Mouse (Mus musculus): ENCODE results near the gene Lgi4.

Lgi4 gene

DNA sequence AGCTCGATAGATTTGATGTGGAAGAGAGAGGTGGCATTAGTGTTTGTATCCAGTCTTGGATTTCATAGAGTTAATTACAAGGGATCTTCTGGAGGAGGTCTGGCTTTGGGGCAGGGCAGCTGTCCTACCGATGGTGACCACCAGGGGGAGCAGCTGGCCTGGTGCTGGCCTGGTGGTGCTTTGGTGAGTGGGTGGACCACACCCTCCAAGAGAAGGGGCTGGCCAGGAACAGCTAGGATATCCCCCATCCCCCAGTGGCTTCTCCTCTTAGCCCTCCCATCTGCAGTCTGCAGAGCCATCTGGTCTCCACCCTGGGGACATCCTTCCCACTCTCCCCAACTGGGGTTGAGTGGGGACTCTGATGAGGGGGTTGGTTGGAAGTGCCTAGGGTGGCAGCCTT, at the start of gene Lgi4:
TSS of gene Lgi4 (plus strand) at position 235 of the 400 bp plus-strand sequence.
- peak; percentile 75 to 81 for DNase-seq

DNA sequence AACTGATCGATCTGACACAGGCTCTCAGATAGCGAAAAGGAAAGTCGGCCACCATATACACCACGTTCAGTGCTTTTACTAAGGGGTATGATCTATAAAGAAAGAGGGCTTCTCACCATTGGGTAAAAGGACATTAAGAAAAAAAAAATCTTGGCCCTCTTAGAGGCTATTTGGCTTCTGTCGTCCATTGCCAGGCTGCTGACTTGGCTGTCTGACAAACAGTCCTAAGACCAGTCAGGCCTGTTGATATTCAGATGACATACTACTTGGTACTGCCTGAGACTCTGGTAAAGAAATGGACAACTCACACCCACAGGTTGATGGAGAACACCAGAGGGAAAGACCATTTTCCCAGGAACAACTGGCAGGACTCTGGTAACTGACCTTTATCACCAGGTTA, 46.2 kb upstream of the Lgi4 start:
- DNase-seq, result no peak

DNA sequence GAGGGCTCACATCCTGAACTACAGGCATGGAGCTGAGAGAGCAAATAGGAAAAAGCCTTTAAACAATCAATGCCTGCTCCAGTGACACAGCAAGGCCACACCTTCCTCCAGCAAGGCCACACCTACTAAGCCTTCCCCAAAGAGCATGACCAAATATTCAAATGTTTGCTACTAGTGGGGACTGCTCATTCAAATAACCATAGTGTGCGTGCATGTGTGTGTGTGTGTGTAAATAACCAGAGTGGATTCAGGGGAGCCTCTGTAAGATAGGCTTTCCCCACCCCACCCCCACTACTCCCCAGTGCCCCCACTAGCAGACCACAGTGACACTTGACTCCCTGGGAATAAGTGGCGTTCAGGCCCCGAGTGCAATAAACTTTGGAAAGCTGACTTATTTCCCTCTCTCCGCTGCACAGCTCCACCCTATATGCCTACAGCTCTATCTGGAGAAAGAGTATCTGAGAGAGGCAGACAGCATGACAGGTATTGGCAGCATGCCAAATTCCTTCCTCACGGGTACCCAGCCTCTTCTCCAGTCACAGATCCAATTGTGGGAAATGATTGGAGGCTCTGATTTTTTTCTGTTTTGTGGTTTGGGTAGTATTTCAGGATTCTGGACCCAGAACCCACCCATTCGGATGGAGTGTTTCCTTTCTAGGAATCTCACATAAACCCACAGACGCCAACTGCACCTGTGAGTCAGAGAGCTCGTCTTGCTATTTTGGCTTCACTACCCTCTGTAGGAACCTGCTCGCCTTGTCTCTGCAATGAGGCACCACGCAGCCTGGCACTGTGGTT, 41.8 kb upstream of the Lgi4 start:
- DNase-seq, result peak; percentile 53 to 56

DNA sequence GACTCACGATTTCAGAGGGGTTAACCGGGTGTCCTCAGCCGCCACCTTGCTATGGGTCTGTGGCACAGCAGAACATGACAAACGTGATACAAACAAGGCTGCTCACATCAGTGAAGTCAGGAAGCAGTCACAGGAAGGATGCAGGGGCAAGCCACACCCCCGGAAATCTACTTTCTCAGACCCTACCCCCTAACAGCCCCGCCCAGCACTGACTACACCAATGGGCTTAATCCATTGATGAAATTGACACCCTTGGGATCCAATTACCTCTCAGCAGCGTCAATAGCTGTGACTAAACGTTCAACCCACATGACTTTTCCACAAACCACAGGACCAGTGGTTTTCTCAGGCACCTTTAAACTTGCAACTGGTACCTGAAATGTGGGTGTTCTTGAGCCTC, 30.5 kb upstream of the Lgi4 start:
- DNase-seq, result no peak

DNA sequence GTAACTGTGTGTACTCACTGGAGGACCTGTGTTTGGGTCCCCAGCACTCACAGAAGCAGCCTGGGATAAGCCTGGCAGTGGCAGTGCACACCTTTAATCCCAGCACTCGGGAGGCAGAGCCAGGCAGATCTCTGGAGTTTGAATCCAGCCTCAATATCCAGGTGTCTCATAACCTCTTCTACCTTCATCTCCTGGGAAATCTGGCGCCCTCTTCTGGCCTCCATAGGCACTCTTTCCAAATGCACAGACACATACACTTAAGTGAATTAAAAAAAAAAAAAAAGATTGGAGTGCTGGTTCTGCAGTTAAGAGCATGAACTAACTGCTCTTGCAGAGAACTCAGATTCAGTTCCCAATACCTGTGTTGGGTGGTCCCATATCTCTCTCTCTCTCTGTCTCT, 28.4 kb upstream of the Lgi4 start:
- DNase-seq, result no peak

DNA sequence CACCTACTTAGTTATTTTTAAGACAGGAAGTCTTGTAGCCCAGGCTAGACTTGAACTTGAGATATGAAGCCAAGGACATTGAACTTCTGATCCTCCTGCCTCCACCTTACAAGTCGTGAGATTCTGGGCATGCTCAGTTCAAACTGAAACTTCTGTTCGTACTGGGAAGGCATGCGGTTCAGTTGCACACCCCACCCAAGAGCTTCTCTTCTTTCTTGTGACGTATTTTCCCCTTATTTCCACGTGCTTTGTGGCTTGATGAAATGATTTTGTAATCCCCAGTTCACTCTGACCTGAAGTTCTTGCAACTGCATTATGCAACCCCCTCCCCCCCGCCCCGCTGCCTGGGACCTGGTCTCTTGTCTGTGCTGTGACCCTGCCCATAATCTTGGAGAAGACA, 27.4 kb upstream of the Lgi4 start:
- DNase-seq, result no peak

DNA sequence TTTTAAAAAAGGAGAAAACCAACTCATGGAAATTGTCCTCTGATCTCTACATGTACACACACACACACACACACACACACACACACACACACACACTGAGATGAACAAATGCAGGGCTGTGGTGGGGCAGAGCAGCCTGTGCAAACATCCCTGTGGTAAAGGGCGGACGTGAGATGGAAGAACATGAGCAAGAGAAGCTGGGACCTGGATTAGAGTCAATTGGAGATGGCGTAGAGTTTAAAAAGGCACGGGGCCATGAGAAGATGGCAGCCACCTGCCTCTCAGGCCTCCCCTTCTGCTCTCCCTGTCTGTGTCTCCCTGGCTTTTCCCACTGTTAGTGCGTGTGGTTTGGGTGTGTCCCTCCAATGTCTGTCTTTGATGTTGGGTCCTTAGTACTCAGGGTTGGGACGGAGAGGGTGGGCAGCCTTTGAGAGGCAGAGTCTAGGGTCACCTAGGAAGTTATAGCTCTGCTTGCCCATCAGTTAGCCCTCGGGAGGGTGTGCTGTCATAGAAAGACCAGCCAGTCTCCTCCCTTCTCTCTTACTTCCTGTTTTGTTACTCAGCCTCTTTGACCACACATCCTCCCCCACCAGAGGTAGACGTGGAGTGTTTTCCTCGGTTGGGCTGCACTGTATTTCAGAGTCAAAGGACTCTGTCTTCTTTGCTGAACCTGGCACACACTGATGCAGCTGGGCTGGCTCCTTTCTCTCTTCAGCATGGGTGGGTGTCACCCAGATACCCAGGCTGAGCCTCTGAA, 25.6 kb upstream of the Lgi4 start:
- DNase-seq, result no peak

DNA sequence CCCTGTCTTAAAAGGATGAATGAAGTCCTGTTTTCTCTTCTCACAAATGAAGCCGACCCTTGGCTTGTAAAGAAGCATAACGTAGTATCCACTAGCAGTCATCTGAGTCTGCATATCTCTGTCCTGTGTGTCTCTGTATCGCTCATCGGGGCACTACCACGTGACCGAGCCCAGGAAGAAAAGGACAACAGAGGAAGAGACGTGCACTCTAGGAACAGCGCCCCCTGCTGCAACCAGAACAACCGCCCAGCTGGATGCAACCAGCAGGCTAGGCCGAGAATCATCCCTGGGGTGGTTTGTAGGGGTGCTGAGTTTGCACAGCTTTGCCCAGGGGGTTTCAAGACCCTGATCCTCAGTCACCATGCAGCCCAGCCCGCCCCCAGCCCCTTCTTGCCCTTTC, 24.4 kb upstream of the Lgi4 start:
- DNase-seq, result no peak

DNA sequence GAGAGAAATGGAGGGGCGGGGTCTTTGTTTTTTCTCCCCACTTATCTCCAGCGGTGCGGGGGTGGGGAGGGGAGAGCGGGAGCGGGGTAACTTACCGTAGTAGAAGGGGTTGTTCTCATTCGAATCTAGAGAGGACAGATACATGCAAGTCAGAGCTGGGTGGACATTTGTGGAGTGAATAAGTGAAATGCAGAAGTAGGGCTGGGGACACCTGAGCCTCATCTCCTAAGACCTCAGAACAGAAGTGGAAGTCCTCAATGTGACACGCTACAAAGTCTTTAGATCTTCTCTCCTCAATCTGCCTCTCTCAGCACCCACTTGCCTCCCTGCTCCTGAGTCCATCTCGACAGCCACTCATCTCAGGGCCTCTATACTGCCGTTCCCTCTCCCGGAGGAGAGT, 23.9 kb upstream of the Lgi4 start:
- DNase-seq, result no peak

DNA sequence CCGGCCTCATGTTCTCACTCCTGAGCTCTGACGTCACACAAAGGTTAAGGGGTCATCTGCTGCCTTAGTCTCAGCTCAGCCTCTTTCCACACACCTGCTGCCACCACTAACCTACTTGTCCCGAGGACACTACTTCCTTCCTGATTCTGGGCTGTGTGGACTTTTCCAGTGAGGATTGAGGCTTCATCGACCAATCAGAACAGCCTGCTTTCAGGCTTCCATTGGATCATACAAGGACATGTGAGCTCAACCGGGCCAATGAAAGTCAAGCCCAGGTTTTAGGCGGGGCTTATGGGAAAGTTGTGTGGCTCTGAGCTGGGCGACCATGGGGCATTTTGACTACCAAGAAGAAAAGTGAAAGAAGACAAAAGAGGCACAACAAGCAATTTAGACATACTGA, 22.2 kb upstream of the Lgi4 start:
- no peak for DNase-seq

DNA sequence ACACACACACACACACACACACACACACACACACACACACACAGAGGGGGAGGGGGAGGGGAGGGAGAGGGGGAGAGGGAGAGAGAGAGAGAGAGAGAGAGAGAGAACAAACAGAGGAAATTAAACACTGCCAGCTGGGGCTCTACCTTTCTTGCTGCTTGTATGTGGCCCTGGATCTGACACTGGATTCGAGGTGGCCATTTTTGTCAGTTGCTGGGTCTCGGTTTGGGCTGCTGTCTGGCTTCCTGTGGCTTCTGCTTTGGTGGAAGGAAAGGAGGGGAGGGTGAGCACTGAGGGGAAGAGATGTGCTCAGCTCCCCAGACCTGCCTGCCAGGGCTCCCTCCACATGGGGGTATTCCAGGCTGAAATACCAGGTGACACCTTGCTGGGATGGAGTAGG, 21.5 kb upstream of the Lgi4 start:
- DNase-seq, result no peak

DNA sequence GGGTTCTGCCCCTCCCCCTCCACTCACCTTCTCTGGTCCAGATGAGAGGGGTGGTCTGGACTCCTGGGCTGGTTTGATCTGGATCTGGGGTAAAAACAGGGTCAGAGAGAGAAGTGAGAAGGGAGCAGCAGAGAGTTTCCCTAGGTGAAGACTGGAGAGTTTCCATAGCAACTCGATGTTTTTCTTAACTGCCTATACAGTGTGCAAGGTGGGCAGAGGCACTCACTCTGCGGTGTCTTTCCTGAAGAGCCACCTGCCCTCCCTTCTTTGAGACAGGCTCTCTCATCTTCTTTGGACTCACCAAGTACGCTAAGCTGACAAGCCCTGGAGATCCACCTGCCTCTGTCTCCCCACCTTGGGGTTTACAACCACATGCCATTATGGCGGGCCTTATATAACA, 20.1 kb upstream of the Lgi4 start:
- DNase-seq, result no peak

DNA sequence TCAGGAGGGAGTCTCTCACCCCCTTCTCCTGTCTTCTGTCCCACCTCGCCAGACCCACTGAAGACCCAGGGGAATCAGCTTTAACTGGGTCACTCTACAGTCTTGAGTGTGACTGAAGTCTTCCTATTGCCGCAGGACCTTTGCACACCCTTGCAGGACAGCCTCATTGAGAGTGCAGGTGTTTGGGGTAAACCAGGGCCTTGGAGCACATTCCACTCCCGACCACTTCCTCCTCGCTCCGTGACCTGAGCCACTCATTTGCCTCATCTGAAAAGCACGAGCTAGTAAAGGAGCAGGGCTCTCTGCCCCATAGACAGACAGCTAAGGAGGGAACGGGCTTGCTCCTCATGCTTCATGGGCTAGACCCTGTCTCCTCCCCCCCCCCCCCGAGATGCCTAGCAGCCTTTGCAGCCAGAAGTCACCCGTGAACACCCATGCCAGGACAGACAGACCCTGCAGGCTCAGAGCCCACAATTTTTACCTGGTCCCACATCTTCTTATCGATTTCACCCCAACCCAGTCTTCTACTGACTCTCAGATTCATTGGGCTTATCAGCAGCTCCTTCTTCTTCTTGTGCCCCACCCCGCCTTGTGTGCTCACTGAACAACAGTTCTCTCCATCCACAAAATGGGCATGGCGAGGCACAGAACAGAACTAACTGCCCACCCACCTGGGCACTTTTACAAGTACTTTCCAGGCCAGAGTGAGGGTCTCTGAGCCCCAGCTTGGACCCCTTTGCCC, 18.7 kb upstream of the Lgi4 start:
- no peak for DNase-seq

DNA sequence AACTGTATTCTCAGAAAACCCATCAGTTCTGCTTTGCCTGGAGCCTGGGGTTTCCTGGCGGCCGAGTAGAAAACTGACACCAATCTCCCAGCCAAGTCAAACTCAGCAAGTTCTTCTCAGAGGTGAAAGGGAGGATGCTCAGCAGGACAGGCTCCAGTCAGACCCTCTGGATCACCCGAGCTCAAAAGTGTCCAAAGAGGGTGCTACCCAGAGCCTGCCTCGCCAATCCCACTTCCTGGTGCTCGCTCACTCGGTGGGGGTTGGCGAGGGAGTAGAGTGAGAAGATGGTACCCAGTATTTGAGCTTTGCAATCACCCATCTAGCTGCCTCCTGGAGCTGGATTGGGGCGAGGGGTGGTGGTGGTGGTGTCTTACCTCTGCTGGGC, 18.1 kb upstream of the Lgi4 start:
- DNase-seq, result no peak

DNA sequence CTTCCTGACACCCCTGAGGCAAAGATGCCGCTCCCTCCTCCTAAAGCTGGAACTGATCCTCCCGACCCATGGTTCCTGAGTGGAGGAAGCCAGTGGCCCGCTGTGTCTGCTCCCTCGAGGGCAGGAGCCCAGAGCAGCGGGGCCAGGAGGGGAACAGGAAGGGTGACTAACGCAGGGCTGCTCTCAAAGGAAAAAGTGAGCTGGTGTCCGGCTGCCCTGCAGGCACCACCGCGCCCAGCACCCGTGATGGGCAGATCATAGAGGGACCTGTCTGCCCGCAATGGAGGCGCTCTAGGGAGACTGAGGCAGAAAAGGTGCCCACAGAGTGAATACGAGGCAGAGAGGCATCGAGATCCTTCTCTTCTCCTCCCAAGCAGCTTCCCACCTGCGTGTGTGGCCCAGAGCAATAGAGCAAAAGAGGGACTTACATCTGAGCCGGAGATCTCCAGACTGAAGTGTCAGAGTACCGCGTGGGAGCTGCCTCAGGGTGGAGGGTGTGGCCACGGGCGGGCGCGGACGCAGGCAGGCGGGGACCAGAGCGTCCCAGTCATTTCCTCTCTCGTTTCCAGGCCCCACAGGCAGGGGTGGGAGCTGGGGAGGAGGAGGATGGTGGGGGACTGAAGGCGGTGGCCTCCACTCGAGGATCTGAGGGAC, 17.4 kb upstream of the Lgi4 start:
- peak; percentile 60 to 79 for DNase-seq

DNA sequence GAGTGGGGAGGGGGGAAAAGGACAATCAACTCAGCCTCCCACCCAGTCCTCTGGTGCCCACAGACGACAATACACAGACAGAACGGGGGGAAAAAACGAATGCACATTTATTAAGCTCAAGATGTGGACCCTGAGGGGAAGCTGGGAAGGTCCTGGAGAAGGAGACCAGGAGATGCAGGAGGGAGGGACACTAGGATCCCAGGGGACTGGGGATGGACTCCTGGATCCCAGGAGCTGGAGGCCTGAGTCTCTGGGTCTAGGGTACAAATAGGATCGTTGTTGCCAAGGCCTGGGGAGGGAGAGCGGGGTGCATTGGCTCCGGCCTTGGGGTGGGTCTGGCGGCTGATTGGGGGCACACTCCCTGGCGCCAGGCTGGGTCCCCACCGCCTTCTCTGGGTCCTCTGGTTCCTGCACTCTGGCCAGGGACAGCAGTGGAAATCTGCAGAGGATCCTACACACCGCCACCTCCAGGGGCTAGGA, 16.7 kb upstream of the Lgi4 start, which contains the start of gene Fxyd5:
TSS of gene Fxyd5 (minus strand) at position 51 of the 480 bp plus-strand sequence.
- no peak for DNase-seq

DNA sequence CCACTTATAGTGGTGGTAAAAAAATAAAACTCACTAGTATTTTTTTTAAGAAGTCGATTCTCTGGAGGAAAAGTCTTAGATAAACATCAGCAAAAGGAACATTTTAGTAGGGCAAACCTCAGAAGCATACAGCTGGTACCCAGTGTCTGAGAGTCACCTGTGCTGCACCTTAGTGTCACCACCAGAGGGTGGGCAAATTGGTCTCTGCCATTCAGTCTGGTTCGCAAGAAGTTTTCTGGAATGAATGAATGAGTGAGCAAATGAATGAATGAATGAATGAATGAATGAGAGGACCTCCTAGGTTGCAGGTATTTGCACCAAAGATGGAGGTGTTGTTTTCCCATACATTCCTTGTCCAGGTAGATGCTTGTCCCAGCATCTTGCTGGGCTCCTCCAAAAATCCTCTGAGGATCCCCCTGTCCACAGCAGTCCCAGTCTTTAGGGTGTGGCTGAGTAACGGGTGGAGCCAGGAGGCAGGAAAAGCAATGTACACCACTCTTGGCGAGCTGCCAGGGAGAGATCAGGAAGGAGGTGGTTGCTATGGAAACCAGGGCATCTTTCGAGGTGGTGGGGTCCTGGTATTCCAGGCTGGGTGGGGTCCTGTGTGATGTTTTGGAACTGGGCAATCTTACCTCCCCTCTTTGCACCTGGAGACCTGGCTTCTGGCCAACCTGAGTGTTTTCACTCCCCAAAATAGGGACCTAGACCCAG, 9.9 kb upstream of the Lgi4 start:
- DNase-seq, result peak; percentile 33 to 39

DNA sequence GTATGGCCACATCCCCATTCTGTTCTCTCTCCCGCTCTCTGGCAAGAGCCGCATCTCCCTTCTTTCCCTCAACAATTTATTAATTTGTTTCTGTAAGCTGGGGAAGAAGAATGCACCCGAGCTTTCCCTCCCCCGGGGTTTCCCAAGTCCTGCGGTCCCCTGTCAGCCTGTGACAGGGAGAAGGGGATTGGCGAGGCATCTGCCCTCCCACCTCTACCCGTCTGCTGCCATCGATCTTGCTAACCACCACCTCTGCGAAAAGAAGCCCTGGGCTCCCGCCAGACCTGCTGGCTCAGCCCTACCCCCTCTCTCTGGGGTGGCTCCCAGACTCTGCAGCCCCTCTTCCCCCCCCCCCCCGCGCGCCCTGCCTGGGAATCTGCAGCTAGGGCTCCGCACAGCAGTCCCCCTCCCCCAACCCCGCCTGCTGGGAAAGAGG, 9.3 kb upstream of the Lgi4 start:
- DNase-seq, result peak in 1 of 2 experiments; percentile 31

DNA sequence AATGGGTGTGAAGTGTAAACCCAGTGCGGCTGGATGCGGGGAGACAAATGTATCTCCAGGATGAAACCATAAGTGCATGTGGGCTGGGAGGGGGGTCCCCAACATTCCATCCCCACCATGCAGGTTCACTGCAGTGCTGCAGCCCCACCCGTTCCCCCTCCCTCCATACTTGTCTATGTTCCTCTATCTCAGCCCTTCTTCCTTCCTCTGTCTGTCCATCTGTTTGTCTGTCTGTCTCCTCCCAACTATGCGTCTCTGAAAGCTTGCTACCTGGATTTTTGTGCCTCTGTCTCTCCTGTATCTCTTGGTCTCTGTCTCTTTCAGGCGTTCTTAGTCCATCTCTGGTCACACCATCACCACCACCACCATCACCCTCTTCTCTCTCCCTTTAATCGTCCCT, 8.7 kb upstream of the Lgi4 start:
- DNase-seq, result no peak

DNA sequence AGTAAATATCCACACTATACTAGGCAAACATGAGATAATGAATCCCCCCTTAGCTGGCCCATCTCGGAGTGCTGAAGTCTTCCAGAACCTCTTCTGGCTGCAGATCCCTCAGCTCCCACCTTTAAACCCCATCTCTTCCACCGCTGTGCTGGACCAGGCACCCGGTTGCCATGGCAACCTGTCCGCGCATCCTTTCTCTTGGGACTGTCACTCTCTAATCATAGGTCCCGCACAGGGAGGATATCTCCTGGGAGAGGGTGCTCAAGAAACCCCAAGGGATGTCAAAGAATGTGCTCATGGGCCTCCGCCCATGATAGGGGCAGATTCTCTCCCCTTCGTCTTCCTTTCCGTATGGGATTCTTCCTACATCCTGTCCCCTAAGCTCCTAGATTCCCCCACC, 8.2 kb upstream of the Lgi4 start:
- DNase-seq, result peak in 1 of 2 experiments; percentile 21

DNA sequence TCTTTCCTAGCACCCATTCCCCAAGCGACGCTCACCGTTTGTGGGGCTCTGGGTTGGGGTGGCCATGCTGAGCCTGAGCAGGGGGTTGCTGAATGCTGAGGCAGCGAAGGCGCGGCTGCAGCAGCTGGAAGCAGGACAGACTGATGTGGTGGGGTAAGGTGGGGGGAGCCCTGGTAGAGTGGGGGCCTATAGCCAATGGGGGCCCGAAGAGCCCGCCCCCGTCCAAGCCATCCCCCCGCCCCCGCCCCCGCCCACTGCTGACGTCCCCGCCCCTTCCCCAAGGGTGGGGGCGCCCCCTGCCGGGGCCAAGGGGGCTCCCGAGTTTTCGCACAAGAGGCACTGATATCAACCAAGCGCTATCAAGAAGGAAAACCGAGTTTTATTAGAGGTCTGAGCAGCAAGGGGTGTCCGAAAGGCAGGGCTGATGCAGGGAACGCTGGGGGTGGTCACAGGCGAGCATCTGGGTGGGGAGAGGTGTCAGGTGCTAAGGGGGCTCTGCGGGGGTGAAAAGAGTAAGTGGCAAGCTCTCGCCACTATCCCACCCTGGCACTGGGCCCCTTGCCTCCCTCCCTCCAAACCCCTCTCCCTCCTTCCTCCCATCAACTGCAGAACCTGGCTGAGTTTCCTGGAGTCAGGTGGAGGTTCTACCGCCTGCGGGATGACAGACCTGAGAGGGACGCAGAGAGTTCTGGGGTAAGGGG, 7.7 kb upstream of the Lgi4 start, which contains the start of gene Fxyd7:
TSS of gene Fxyd7 (minus strand) at position 147 of the 701 bp plus-strand sequence.
- DNase-seq, result peak in 1 of 2 experiments; percentile 29

Measured in kidney, postnatal 25 days (tissue).